Mouse (Mus musculus): ENCODE results near the gene Rplp0.

DNA sequence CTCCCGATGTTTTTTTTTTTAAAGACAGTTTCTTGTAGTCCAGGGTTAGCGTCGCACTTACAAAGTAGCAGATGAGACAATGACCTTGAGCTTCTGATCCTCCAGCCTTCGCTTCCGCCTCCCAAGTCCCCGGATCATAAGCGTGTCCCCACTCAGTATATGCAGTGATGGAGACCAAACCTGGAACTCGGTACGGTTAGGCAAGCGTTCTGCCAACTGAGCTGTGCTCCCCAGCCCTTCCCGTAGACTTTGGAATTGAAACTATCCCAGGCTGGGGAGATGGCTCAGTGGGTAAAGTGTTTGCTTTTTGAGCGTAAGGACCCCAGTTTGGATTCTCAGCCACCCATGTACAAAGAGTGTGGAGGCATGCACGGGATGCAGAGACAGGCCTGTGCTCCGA, 46.0 kb upstream of the Rplp0 start:
- TF ChIP-seq GATA1 (IDR thresholded peaks at IDR 0.05; ENCODE audit: borderline replicate concordance, low read length) (no peak), FLI1 (IDR thresholded peaks at IDR 0.05; ENCODE audit: low read length) (no peak)
